Mouse (Mus musculus) lung, postnatal 4 days (tissue): ENCODE results near the gene Mlana.

Experiments used
- DNase-seq, 2 experiments: peaks; one replicate each; pipeline ENCODE4 v3.0.0; 2021

Mlana gene

GRCm38 (mm10) chr19:29697245-29697874, at the start of gene Mlana:
TSS of gene Mlana (plus strand) at chr19:29697824.
- DNase-seq: peak; percentile 23 to 45

GRCm38 (mm10) chr19:29648550-29648914, 49.1 kb upstream of the Mlana start:
- no peak for DNase-seq

DNA sequence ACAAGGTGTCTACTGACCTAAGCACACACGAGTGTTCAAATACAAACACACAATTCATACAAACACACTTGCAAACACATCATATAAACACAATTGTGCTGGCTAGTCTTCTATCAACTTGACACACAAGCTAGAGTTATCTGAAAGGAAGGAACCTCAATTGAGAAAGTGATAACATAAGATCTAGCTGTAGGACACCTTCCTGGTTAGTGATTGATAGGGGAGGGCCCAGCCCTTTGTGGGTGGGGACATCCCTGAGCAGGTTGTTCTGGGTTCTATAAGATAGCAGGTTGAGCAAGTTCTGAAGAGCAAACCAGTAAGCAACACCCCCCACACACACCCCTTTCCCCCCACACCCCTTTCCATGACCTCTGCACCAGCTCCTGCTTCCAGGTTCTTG, 47.9 kb upstream of the Mlana start:
- no peak for DNase-seq

- DNase-seq: no peak
Measured at GRCm38 (mm10) chr19:29653768-29654265, 43.8 kb upstream of the Mlana start.

DNA sequence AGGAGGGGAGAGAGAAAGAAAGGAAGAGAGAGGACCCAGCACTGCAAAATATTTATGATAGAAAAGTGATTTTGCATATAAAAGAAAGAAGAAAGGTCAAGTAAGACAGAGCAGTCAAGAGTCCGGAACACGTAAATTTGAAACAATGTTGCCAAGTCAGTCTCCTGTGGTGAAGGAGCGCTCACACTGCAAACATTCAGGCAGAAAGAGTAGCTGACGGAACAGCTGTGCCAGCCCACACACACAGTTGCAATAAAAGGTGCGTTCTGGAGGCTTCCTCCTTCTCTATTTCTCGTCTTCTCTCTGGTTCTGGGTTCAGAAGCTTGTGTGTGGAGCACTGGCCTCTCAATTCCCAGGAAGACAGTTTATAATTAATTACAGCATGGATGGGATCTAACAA, 42.5 kb upstream of the Mlana start:
- DNase-seq: no peak

DNA sequence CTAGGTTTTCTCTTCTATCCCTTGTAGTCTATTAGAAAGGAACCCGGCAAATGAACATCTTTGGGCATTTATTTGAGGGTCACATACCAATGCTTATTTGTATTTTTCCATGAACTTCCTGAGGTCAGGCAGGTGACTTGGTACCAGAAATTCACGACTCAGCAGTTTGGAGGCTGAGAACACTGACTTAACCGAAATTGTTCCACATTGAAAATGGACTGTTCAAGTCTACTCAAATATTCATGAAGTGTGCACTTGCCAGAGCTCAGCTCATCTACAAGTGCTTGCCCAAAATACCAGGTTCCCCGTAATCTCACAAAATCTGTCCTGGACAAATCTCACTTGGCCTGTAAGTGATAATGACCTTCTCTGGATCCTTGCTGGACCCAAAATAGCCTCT, 41.6 kb upstream of the Mlana start:
- no peak for DNase-seq

DNA sequence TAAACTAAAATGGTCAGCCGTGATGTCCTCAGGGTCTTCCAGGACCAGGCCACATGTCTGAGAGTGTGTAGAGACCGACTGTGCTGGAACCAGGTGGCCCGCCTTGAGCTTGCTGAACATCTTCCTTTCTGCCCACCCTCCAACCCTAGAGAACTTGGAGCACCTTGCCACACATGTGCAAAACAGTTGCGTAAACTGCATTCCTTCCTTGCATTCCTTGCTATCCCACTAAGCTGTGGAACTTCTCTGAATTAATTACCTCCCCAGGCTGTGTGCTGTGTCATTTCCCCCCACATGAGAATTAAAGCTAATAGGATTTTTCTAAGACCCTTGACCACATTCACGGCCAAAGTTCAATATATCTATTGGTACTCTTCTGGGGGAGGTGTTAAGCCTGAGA, 41.0 kb upstream of the Mlana start:
- no peak for DNase-seq

DNA sequence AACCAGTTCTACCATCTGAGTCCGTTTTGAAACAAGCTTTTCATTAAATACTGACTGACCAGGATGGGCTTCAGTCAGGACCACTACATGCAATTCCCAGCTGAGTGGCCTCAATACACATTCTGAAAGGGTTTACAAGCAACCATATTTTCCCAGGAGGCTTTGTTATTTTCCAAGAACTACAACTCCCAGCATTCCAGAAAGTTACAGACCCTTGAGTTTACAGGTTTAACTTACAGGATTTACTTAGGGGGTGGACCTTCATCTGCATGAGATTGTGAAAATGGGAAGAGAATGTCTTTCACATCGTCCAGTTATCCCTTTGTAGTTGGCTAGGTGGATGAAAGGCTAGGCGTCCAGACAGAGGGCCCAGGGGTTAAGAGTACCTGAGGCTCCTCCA, 40.6 kb upstream of the Mlana start:
- DNase-seq: no peak

DNA sequence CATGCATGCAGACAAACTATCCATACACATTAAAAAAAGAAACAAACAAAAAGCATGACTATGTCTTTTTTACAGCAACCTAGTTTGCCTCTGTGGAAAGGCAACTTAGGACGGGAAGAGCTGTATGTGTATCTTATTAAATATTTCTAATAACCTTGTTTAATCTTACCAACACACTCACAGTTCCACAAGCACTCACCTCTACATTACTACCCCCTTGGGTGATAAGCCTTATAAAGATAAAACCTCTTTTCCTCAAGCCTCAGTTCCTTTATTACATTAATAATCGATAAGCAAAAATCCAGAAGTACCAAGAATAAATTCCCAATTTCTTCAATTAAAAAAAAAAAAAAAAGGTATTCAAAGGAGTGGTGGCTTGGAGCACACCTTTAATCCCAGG, 40.1 kb upstream of the Mlana start:
- no peak for DNase-seq

DNA sequence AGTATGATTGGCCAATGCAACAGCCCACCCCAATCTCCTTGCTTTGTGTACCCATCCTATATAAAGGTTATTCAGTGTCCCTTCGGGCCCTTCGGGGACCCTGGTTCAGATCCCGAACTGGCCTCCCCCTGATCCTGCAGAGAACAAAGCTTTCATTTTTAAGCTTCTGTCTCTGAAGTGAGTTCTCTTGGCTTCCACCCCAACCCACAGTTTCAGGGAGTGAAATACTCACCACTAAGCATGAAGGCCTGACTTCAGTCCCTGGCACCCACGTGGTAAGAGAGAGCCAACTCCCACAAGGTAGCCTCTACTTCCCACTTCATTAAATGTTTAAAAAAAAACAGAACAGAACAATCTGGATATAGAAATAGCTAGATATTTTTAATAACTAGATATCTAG, 38.8 kb upstream of the Mlana start:
- no peak for DNase-seq

DNA sequence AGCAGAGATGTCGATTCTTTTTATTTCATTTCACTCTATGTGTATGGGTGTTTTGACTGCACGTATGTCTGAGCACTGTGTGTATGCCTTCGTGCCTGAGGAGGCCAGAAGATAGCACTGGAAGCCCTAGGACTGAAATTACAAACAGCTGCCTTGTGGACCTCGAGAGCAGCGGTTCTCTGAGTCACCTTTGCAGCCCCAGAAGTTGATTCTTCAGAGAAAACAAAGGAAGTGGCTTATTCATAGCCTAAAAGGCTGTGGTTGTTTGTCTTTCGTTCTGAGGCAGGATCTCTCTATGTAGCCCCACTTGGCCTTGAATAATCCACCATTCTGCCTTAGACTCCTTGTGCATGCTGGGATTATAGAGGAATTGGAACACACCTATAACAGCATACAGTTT, 37.9 kb upstream of the Mlana start:
- DNase-seq: no peak

GRCm38 (mm10) chr19:29660835-29661764, 36.5 kb upstream of the Mlana start:
- no peak for DNase-seq

DNA sequence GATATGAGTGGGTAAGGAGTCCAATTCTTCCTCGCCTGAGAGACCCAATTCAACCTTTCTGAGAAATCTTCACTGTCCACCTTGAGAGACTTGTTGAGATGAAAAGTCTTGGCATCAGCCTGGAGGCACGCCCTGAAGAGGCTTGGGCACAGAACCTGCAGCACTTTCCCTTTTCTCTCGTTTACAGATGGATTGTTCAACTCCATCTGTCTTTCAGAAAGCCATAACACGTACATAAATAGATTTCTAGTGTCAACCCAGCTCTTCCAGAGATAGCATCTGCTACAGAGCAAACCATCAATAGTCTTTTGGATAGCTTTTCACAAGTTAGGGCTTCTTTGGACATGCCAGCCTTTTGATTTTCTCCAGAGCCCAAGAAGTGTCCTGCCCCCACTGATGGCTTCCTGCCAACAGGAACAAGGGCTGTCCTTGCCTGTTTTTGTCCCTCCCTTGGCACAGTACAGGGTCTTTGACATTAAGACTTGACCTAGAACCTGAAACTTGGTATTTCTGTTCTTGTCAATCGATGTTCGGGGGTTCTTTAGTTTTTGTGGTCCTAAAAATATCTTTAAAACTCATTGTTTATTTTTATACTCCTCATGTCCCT, 35.5 kb upstream of the Mlana start:
- DNase-seq: no peak

DNA sequence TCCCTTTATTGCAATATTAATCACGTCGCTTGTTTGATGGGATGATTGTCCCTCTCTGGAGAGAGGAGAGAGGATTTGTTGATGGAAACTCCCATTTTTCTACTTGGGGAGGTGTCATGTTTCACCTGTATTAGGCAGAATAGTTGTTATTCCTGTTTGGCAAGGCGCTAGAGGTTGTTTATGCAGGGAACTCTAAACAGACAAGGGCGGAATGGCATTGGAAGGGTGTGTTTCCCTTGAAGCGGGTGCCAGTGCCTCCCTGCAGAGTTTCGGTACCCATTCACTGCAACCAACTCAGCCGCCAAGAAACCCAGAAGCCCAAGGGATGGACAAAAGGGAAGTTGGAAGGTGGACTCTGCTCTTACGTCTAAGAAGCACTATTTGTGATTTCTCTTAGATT, 33.8 kb upstream of the Mlana start:
- DNase-seq: no peak

DNA sequence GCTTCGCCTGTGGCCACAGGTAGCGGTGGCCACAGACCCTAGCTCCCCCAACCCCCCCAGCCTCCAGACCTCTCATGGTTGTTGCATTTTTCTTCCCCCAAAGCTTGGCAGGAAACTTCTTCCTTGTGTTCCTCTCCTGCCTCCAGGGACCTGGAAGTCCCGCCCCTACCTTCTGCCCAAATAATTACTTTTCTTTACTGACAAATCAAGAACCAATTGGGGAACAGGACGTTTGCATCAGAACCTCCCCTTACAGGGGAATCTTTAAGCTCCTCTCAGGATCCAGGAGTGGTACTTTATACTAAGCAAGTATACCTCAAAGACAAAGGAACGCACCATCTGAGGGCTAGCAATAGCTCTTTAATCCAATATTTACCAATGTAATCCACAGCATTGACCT, 32.7 kb upstream of the Mlana start:
- DNase-seq: no peak

DNA sequence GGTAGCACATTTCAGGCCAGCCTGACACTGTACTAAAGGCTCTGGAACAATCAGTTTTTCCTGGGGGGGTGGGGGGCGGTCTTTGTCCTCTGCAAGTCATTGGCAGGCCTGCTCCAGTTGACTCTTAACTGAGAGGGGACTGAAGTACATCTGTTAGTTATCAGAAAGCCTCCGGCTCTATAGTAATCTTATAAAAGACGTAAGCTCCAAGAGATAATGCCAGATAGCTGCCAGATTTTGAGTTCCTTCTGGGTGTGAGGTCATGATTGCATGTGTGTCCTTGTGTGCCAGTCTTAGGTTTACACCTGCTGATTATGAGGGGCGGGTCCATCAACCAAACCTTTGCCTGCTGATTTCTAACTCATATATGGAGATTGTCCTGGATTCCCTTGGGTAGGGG, 31.5 kb upstream of the Mlana start:
- DNase-seq: no peak

DNA sequence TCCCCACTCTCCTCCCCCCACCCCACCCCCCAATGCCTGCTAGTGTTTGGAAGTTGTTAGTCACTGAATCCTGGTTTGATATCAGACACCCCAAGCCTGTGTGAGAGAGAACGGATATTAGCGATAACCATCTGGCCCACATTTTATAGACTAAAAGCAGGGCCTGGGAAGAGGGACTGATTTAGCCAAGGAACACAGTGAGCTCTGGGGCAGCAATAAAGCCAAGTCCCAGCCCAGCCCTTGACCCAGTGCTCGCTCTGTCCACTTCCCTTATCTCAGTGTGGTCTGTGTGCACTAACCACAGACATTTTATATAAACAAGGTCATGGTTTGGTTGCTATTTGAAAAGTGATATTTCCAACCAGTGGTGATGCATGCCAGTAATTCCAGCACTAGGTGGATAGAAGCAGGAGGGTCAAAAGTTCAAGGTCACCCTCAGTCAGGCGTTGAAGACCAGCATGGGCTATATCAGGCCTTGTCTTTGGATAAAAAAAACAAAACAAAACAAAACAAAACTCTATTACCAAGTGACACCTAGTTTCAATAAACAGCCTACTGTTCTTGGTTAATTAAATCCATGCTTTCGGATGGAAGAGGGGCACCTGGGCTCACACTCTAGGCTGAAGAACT, 30.5 kb upstream of the Mlana start:
- no peak for DNase-seq

GRCm38 (mm10) chr19:29668135-29668534, 29.5 kb upstream of the Mlana start:
- no peak for DNase-seq

DNA sequence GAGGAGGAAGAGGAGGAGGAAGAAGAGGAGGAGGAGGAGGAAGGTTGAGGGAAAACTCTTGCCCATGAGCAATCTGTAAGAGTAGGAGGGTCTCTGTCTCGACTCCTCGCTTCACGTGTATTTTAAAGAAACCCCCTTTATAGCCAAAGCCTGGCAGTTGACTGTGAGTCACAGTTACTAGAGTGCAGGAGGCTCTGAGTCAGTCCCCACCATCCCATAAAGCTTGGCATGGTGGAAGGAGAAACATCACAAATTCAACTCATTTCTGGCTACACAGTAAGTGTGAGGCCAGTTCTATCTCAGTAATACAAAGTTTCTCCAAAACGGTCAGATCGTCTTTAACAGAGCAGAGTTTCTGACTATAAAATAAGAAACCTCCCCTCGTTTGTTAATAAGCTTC, 27.4 kb upstream of the Mlana start:
- DNase-seq: no peak

DNA sequence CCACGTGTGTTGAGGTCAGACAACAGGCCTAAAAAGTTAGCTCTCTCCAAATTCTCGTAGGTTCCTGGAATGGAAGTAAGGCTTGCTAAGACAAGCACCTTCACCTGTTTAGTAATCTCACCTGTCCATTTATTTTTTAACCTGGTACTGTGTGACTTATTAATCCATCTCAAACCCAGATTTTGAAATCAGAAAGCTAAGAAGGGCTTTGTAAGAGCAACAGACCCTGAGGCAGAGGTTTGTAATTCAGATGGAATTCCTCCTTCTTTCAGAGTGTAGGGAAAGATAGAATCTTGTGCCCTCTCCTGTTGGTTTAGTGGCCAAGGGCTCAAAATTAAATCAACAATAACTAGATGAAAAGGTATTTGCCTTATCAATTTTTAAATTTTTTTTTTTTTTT, 26.5 kb upstream of the Mlana start:
- DNase-seq: no peak

GRCm38 (mm10) chr19:29672660-29673059, 25.0 kb upstream of the Mlana start:
- no peak for DNase-seq

- DNase-seq: no peak
Measured at GRCm38 (mm10) chr19:29674946-29675345, 22.7 kb upstream of the Mlana start.

DNA sequence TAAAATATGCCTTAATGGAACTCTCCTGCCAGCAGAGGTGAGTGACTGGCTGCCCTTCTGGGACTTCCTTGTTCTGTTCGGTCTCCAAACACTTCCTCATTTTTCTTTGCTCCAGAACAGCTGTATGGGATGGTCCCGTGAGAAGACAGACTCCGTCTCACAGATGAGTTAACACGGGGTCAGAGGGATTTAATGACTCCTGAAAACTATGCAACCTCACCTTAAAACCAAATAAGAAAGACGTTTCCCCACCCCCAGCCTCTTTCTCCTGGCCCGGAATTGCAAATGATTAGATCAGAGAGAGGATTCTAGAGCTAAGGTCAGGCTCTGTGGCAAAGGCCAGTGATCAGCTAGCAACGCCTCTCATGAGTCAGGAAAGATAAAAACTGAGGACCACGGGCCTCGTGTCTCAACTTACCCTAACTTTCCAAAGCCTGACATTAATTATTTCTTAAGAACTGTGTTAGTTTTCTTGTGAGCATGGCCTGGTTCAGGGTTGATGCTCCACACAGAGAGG, 22.0 kb upstream of the Mlana start:
- DNase-seq: no peak
